Mouse (Mus musculus) hindbrain, embryonic 13.5 days (tissue): ENCODE results near the gene Zfhx2. TPM values are rescaled to one million over a fixed set of nuclear protein-coding genes. Genes with fewer than 3 reads are reported as not detected.
"Not testable (repeated sequence)": the region's sequence is repeated elsewhere in the genome, so short reads cannot be mapped to it uniquely, and the experiment has no call there.

Experiments used
- ATAC-seq: fragments of 200-750 bp; cut with Nextera tagmentation; 2 replicates; pipeline ENCODE4 v1.8.0; 2017; ENCODE audit warnings: moderate TSS enrichment; ENCODE audit not compliant: low FRiP score
- H3K27ac ChIP-seq: fragments of 300-500 bp; sonication (generic); 2 replicates; pipeline ENCODE4 v1.5.1; 2015; ENCODE audit warnings: inconsistent platforms, mild to moderate bottlenecking, moderate library complexity
- H3K27me3 ChIP-seq: fragments of 300-500 bp; sonication (generic); 2 replicates; pipeline ENCODE4 v1.6.1; 2015; ENCODE audit warnings: mild to moderate bottlenecking, inconsistent platforms
- H3K36me3 ChIP-seq: fragments of 300-500 bp; sonication (generic); 2 replicates; pipeline ENCODE4 v1.6.1; 2015; ENCODE audit warnings: mild to moderate bottlenecking, inconsistent platforms
- H3K4me1 ChIP-seq: fragments of 300-500 bp; sonication (generic); replicated peaks from 2 replicates; pipeline ENCODE4 v1.6.1; 2015; ENCODE audit warnings: inconsistent platforms
- H3K4me2 ChIP-seq: fragments of 300-500 bp; sonication (generic); 2 replicates; pipeline ENCODE4 v1.6.1; 2015; ENCODE audit warnings: inconsistent platforms, mild to moderate bottlenecking, moderate library complexity
- H3K4me3 ChIP-seq: fragments of 300-500 bp; sonication (generic); 2 replicates; pipeline ENCODE4 v1.5.1; 2015; ENCODE audit warnings: mild to moderate bottlenecking, inconsistent platforms
- H3K9ac ChIP-seq: fragments of 300-500 bp; sonication (generic); 2 replicates; pipeline ENCODE4 v1.6.1; 2015; ENCODE audit warnings: mild to moderate bottlenecking, inconsistent platforms
- H3K9me3 ChIP-seq: fragments of 300-500 bp; sonication (generic); 2 replicates; pipeline ENCODE4 v1.6.1; 2016; ENCODE audit warnings: inconsistent platforms
- WGBS: fragments of 180-500 bp; shearing (Covaris S2); methylation state at CpG from one replicate; pipeline ENCODE4 v1.1.7; 2015; 5-methylcytosine and 5-hydroxymethylcytosine counted together
- polyA plus RNA-seq: library from polyadenylated mRNA; unstranded; fragments of >200 nt; fragmentation: Nextera tagmentation; extraction: Ambion mirVana; gene quantifications from 2 replicates; pipeline ENCODE4 v1.2.1, GENCODE M21; 2015

The Zfhx2 gene
- polyA plus RNA-seq, 1 experiment from 2014 or later, result 29.4 TPM

DNA sequence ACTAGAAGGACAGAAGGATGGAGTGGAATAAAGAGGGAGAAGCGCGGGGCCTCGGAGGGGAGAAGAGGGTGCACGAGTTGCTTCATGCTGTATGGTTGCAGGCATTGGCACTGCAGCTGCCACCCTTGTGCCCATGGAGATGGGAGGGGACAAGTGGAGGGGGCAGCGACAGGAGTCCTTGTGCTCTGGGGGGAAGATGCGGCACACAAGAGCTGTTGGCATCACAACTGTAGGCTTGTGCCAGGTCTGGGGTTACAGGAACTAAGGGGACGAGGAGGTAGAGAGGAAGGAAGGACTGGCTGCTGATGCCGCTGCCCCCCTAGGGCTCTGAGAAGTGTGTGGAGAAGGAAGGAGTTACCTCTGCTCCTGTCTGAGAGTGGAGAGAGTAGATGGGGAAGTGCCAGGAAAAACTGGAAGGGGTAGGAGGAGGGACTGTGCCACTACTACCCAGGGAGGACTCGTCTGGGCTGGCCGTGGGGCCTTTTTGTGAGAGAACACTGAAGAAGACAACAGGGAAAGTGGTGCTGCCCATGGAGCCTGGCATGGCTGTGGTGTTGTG is 37.9 kb downstream of the Zfhx2 start:
- no peaks in the 10 kb centered on the region for H3K9me3 ChIP-seq
- H3K9ac ChIP-seq, result peak overlapping the region; percentile 63
- no peaks in the 10 kb centered on the region for H3K27me3 ChIP-seq
- ATAC-seq, result peak; percentile 30
- H3K4me1 ChIP-seq, result peaks cover 63% of the 10 kb centered on the region
- peak overlapping the region; percentile 51 for H3K4me2 ChIP-seq
- peak overlapping the region; percentile 35 for H3K4me3 ChIP-seq
- H3K27ac ChIP-seq, result peak overlapping the region; percentile 95
- no peaks in the 10 kb centered on the region for H3K36me3 ChIP-seq
- WGBS, result 65% methylated on average over 10 of the region's 10 CpGs

DNA sequence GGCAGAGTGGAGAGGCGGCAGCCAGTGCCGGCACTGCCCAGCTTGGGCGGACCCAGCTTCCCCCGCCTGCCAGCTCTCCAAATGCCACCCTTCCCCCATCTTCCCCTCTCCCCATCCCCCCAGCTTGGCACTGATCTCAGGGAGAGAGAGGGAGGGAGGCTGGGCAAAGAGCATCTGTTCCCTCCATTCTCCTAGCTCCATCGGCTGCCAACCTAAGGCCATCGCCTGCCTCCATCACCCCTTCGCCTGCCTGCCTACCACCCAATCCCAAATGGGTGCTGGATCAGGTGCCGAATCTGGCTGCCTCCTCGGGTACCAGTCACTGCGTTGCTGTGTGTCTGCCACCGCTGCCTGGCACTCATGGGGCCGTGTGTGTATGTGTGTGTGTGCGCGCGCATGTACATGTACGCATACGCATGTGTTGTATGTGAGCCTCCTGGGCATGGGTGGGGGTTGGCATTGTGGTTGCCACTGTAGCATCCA is 38.4 kb downstream of the Zfhx2 start:
- H3K4me2 ChIP-seq, result peak overlapping the region; percentile 51
- H3K9ac ChIP-seq, result peak overlapping the region; percentile 63
- ATAC-seq, result peak; percentile 78
- peak overlapping the region; percentile 95 for H3K27ac ChIP-seq
- no peaks in the 10 kb centered on the region for H3K27me3 ChIP-seq
- no peaks in the 10 kb centered on the region for H3K9me3 ChIP-seq
- WGBS, result 71% methylated on average over 17 of the region's 17 CpGs
- H3K36me3 ChIP-seq, result no peaks in the 10 kb centered on the region
- H3K4me1 ChIP-seq, result peaks cover 61% of the 10 kb centered on the region
- peak overlapping the region; percentile 35 for H3K4me3 ChIP-seq

DNA sequence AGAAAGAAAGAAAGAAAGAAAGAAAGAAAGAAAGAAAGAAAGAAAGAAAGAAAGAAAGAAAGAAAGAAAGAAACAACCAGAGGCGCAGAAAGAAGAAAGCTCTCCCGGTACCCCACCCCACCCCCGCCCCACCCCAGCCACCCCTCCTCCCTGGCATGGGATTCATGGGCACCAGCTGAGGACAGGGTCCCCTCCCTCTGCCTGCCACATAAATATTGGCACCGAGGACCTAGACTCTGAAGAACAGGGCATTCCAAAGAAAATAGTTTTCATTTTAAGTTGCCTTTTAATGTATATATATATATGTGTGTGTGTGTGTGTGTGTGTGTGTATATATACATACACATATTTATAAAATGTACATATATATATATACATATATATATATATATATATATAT is 39.1 kb downstream of the Zfhx2 start:
- WGBS, result 49% methylated on average over 4 of the region's 4 CpGs
- peaks cover 55% of the 10 kb centered on the region for H3K4me1 ChIP-seq
- H3K4me3 ChIP-seq, result no peak overlapping the region
- peak overlapping the region; percentile 95 for H3K27ac ChIP-seq
- no peak overlapping the region for H3K9ac ChIP-seq
- no peaks in the 10 kb centered on the region for H3K27me3 ChIP-seq
- ATAC-seq, result no peak
- H3K36me3 ChIP-seq, result no peaks in the 10 kb centered on the region
- H3K9me3 ChIP-seq, result no peaks in the 10 kb centered on the region
- peak overlapping the region; percentile 51 for H3K4me2 ChIP-seq

DNA sequence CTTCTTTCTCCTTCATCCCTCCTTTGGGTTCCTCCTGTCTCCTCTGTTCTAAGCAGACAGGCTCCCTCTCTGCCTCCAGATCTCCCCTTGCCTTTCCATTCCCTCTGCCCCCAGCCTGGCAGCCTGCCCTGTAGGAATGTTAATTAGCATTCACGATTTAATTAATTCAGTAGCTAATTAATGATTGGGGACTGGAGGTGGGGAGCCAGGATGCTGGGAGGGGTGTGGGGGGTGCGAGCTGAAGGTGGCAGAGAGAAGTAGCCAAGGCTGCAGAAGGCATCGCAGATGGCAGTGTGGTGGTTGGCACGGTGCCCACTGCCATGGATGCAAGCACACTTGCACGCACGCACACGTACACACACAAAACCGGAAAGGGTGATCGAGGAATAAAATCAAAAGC is 39.6 kb downstream of the Zfhx2 start:
- 64% methylated on average over 9 of the region's 9 CpGs for WGBS
- Histone ChIP-seq H3K9me3 (no peaks in the 10 kb centered on the region), H3K27ac (peak overlapping the region; percentile 95), H3K36me3 (no peaks in the 10 kb centered on the region), H3K27me3 (no peaks in the 10 kb centered on the region), H3K4me2 (peak overlapping the region; percentile 51), H3K4me1 (peaks cover 50% of the 10 kb centered on the region), H3K9ac (peak overlapping the region; percentile 5; the same call in 1 of the 2 replicates), H3K4me3 (no peak overlapping the region)
- ATAC-seq, result peak; percentile 53

DNA sequence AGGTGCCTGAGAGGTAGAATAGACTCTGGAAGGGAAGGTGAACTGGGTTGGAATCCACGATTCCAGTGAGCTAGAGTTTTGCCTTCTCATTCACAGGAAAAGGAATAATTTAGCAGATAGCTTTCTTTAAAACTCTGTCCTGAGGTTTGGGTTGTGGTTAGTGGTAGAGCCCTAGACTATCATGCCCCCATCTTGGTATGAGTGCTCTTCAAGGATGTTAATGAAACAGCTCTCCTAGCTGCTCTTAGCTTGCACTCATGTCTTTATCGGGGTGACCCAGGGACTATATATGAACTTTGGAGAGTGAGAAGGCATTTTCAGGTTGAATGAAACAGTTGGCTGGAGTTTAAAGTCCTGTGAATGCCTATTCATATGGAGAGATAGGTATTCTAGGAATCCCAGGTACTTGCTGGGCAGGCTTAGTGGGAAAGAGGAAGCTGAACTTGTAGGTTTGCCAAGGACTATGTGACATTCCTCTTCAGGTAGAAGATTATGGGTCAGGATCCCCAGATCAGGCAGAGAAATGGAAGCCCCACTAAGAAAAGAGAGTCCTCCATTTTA is 44.1 kb downstream of the Zfhx2 start:
- H3K9me3 ChIP-seq, result no peaks in the 10 kb centered on the region
- H3K27ac ChIP-seq, result no peak overlapping the region
- no peak overlapping the region for H3K4me3 ChIP-seq
- ATAC-seq, result no peak
- H3K4me1 ChIP-seq, result peaks cover 9% of the 10 kb centered on the region
- H3K36me3 ChIP-seq, result no peaks in the 10 kb centered on the region
- 83% methylated on average over 2 of the region's 2 CpGs for WGBS
- no peak overlapping the region for H3K9ac ChIP-seq
- no peak overlapping the region for H3K4me2 ChIP-seq
- H3K27me3 ChIP-seq, result no peaks in the 10 kb centered on the region

DNA sequence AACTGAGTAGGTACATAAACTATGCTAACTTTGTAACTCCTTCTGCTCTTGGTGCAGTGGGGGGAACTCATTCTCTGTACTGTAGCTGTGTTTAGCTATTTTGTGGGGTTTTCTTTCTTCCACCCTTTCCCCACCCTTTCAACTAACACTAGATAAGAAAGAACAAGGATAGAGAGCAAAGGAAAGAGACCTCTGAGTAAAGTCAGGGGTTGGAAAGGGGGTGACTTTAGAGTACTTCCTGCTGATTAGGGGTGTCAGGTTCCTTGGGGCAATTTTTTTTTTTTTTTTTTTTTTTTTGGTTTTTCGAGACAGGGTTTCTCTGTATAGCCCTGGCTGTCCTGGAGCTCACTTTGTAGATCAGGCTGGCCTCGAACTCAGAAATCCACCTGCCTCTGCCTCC is 48.4 kb downstream of the Zfhx2 start:
- not testable (repeated sequence) for H3K36me3 ChIP-seq, H3K4me1 ChIP-seq, ATAC-seq, H3K27me3 ChIP-seq, H3K4me2 ChIP-seq, H3K4me3 ChIP-seq, H3K27ac ChIP-seq, H3K9me3 ChIP-seq, H3K9ac ChIP-seq
- WGBS, result 86% methylated on average over 1 of the region's 2 CpGs

DNA sequence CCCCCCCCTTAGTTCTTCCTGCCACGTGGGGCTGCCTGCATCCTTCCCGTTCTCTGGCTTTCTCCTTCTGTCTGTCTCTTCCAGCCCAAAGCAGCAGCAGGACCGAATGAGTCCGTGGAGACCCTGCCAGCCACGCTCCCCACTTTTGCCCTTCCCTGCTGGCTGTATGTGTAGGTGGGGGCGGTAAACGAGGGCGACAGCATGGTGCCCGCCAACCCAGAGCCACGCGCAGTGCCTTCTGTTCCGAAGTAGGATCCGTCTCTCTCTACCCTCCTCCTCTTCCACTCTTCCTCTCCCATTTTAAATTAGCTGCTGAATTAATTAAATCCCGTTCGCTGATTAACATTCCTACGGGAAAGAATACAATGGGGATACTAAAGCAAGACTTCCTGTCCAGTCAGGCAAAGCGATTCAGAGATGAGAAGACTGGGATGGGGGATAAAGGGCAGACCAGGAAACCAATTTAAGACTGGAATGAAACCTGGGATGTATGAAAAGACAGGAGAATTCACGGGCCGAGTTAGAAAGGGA is 59.4 kb downstream of the Zfhx2 start:
- H3K4me3 ChIP-seq, result no peak overlapping the region
- no peaks in the 10 kb centered on the region for H3K36me3 ChIP-seq
- no peak for ATAC-seq
- peak overlapping the region; percentile 84 for H3K27ac ChIP-seq
- H3K4me2 ChIP-seq, result peak overlapping the region; percentile 33
- H3K9ac ChIP-seq, result peak overlapping the region; percentile 43; the same call in 1 of the 2 replicates
- 26% methylated on average over 19 of the region's 19 CpGs for WGBS
- no peaks in the 10 kb centered on the region for H3K9me3 ChIP-seq
- no peaks in the 10 kb centered on the region for H3K27me3 ChIP-seq
- H3K4me1 ChIP-seq, result peaks cover 45% of the 10 kb centered on the region

DNA sequence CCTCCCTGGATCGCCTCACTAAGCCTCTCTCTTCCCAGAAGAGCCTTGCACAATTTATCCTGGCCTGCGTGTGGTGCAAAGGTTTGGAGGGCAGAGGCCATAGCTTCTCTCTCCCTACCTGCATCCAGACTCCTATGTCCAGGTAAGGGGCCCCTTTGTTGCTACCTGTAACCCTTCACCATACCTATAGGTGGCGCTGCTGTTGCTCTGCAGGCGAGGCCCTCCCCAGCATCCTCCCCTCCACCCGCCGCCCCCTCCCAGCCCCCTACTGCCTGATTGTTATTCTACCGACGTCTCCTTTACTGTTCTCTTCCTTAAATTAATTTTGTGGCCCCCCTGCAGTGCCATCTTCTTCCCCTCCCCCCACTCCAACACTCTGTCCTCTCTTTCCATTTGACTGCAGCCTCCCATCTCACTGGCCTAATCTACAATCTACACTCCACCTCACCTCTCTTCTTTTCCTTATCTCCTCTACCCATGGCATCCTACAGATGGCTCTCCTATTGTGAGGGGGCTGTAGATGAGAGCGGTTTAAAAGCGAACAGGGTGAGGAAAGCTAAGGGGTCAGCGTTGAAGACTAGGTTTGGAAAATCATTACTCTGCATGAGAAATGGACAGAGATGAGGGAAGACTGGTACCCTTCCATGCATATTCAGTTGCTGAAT is 63.0 kb downstream of the Zfhx2 start:
- 4% methylated on average over 11 of the region's 11 CpGs for WGBS
- H3K4me3 ChIP-seq, result no peak overlapping the region
- H3K4me1 ChIP-seq, result peaks cover 56% of the 10 kb centered on the region

DNA sequence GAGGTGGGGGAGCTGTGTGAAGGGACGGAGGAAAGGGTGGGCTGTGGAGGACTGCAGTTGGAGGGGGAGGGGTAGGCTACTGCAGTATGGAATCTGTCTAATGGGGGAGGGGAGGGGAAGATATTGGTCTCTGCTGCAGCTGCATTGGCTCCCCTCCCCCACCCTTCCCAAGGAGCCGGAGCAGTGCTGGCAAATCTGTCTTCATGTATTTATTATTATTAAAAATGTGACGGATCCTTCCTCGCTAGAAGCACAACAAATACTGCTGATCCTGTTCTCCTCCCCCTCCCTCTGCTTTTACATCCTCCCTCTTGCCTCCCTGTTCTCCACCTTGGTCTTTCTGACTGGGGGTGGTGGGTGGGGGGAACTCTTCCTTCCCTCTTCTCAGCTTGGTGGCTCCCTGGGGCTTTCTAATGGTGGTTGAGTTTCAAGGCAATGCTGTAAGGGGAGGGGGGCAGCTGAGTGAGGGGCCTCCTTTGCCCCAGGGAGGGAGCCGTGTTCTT is 63.7 kb downstream of the Zfhx2 start:
- ATAC-seq, result peak; percentile 80
- H3K27ac ChIP-seq, result peak overlapping the region; percentile 96
- H3K27me3 ChIP-seq, result peaks cover 12% of the 10 kb centered on the region
- H3K9ac ChIP-seq, result peak overlapping the region; percentile 62
- peak overlapping the region; percentile 44 for H3K4me2 ChIP-seq
- peaks cover 18% of the 10 kb centered on the region for H3K36me3 ChIP-seq
- peaks cover 55% of the 10 kb centered on the region for H3K4me1 ChIP-seq
- peak overlapping the region; percentile 4; the same call in 1 of the 2 replicates for H3K4me3 ChIP-seq
- H3K9me3 ChIP-seq, result no peaks in the 10 kb centered on the region
- 8% methylated on average over 4 of the region's 5 CpGs for WGBS

More for the DNA sequence above, 63.0 kb downstream of the Zfhx2 start:
- Histone ChIP-seq H3K9ac (peak overlapping the region; percentile 62), H3K27ac (peak overlapping the region; percentile 96), H3K9me3 (no peaks in the 10 kb centered on the region), H3K4me2 (peak overlapping the region; percentile 44), H3K27me3 (peaks cover 12% of the 10 kb centered on the region), H3K36me3 (peaks cover 11% of the 10 kb centered on the region)
- ATAC-seq, result peak; percentile 34

DNA sequence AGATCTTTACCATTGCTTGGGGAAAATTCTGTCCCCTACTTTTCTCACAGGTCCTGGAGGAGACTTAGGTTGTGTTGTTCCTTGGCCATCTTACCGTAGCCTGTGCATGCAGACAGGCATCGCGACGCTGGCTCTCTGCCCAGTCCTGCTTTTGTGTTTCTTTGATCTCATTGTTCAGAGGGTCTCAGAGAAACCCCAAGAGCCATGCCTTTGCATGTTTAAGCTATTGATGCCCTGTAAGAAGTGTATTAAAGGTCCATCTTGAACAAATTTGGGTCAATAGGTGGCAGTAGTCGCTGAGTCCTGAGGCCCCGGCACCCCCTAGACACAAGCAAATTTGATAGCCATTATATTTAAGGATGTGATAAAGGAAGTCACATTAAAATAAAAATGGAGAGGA is 64.5 kb downstream of the Zfhx2 start:
- peaks cover 25% of the 10 kb centered on the region for H3K36me3 ChIP-seq
- H3K9me3 ChIP-seq, result no peaks in the 10 kb centered on the region
- WGBS, result 4% methylated on average over 6 of the region's 6 CpGs
- peak overlapping the region; percentile 19 for H3K4me2 ChIP-seq
- H3K27me3 ChIP-seq, result peaks cover 12% of the 10 kb centered on the region
- H3K9ac ChIP-seq, result peak overlapping the region; percentile 58
- peaks cover 47% of the 10 kb centered on the region for H3K4me1 ChIP-seq
- no peak overlapping the region for H3K4me3 ChIP-seq
- ATAC-seq, result peak; percentile 26; the same call in 1 of the 2 replicates
- H3K27ac ChIP-seq, result peak overlapping the region; percentile 96

DNA sequence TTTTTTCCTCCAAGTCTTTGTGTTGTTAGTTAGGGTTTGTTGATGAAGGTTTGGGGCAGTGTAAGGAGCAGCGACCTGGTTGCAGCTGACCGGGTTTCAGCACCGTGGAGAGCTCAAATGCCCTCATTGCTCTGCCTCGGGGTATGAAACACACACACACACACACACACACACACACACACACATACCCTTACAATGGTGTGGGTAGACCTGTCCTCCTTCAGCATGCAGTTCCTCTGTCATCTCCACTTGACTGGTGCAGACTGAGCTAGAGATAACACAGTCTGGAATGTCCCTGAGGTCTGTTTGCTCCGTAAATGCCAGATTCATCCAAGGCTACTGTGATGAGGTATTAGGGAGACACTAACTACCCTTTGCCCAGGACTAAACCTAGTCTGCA is 64.9 kb downstream of the Zfhx2 start:
- Histone ChIP-seq H3K4me3 (no peak overlapping the region), H3K4me2 (peak overlapping the region; percentile 19; the same call in 1 of the 2 replicates), H3K36me3 (peaks cover 29% of the 10 kb centered on the region), H3K27ac (peak overlapping the region; percentile 96), H3K4me1 (peaks cover 44% of the 10 kb centered on the region), H3K27me3 (peaks cover 12% of the 10 kb centered on the region), H3K9me3 (no peaks in the 10 kb centered on the region), H3K9ac (peak overlapping the region; percentile 58; the same call in 1 of the 2 replicates)
- 9% methylated on average over 5 of the region's 5 CpGs for WGBS
- ATAC-seq, result 0 out of 2 replicates have a peak, but pooled peaks have one; percentile 4

DNA sequence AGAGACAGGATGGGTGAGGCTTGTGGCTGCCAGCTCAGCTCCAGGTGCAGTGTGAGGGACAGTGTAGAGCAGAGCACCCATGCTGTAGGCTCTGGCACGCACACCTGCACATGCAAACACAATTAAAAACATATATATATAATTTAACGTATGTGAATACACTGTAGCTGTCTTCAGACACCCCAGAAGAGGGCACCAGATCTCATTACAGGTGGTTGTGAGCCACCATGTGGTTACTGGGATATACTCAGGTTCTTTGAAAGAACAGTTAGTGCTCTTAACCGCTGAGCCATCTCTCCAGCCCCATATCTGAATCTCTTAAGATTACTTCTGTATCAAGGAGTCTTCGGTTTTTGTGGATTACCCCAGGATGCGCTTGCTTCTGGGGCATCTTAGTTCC is 66.6 kb downstream of the Zfhx2 start:
- Histone ChIP-seq H3K27ac (no peak overlapping the region), H3K27me3 (peaks cover 12% of the 10 kb centered on the region), H3K9me3 (no peaks in the 10 kb centered on the region), H3K9ac (no peak overlapping the region), H3K4me3 (no peak overlapping the region), H3K36me3 (peaks cover 46% of the 10 kb centered on the region), H3K4me1 (peaks cover 36% of the 10 kb centered on the region), H3K4me2 (no peak overlapping the region)
- ATAC-seq, result no peak
- WGBS, result 78% methylated on average over 5 of the region's 5 CpGs
